Mouse (Mus musculus): ENCODE results near the gene Ano10. TPM values are rescaled to one million over a fixed set of nuclear protein-coding genes. Genes with fewer than 3 reads are reported as not detected.

Gene Ano10
- polyA plus RNA-seq, 1 experiment from 2014 or later, result 33.9 TPM

- WGBS, result 80% methylated on average over 5 of the region's 5 CpGs
- H3K4me1 ChIP-seq, result no peaks in the 10 kb centered on the region
- H3K27ac ChIP-seq (replicated peaks), result no peak overlapping the region
- no peaks in the 10 kb centered on the region for H3K27me3 ChIP-seq (ENCODE audit: low read depth, poor library complexity, severe bottlenecking)
- H3K4me3 ChIP-seq, result no peak overlapping the region
- DNase-seq (ENCODE audit: low spot score), result no peak
- no peaks in the 10 kb centered on the region for H3K9me3 ChIP-seq (replicated peaks)
- peaks cover 47% of the 10 kb centered on the region for H3K36me3 ChIP-seq
Observed at GRCm38 (mm10) chr9:122156389-122157078, 137.7 kb downstream of the Ano10 start.

- Histone ChIP-seq H3K9me3 (replicated peaks) (no peaks in the 10 kb centered on the region), H3K27ac (replicated peaks) (no peak overlapping the region), H3K36me3 (peaks cover 36% of the 10 kb centered on the region), H3K27me3 (ENCODE audit: low read depth, poor library complexity, severe bottlenecking) (no peaks in the 10 kb centered on the region), H3K4me3 (no peak overlapping the region), H3K4me1 (no peaks in the 10 kb centered on the region)
- 97% methylated on average over 1 of the region's 1 CpGs for WGBS
- no peak for DNase-seq (ENCODE audit: low spot score)
Observed at GRCm38 (mm10) chr9:122155193-122155592, 139.0 kb downstream of the Ano10 start.

- 87% methylated on average over 3 of the region's 3 CpGs for WGBS
Observed at GRCm38 (mm10) chr9:122153436-122153835, 140.8 kb downstream of the Ano10 start.

GRCm38 (mm10) chr9:122152501-122152900 lies 141.7 kb downstream of the Ano10 start:
- no peaks in the 10 kb centered on the region for H3K4me1 ChIP-seq
- H3K4me3 ChIP-seq, result no peak overlapping the region
- no peaks in the 10 kb centered on the region for H3K27me3 ChIP-seq (ENCODE audit: low read depth, poor library complexity, severe bottlenecking)
- 88% methylated on average over 1 of the region's 1 CpGs for WGBS
- H3K36me3 ChIP-seq, result peaks cover 23% of the 10 kb centered on the region
- no peak overlapping the region for H3K27ac ChIP-seq (replicated peaks)
- no peak for DNase-seq (ENCODE audit: low spot score)
- H3K9me3 ChIP-seq (replicated peaks), result no peaks in the 10 kb centered on the region

More at GRCm38 (mm10) chr9:122153436-122153835, 140.8 kb downstream of the Ano10 start:
- DNase-seq (ENCODE audit: low spot score), result no peak
- H3K4me1 ChIP-seq, result no peaks in the 10 kb centered on the region
- no peaks in the 10 kb centered on the region for H3K9me3 ChIP-seq (replicated peaks)
- H3K4me3 ChIP-seq, result no peak overlapping the region
- peaks cover 32% of the 10 kb centered on the region for H3K36me3 ChIP-seq
- H3K27ac ChIP-seq (replicated peaks), result no peak overlapping the region
- no peaks in the 10 kb centered on the region for H3K27me3 ChIP-seq (ENCODE audit: low read depth, poor library complexity, severe bottlenecking)

- Histone ChIP-seq H3K9me3 (replicated peaks) (no peaks in the 10 kb centered on the region), H3K4me3 (no peak overlapping the region), H3K4me1 (no peaks in the 10 kb centered on the region), H3K36me3 (peaks cover 19% of the 10 kb centered on the region), H3K27me3 (ENCODE audit: low read depth, poor library complexity, severe bottlenecking) (no peaks in the 10 kb centered on the region), H3K27ac (replicated peaks) (no peak overlapping the region)
- no peak for DNase-seq (ENCODE audit: low spot score)
- 93% methylated on average over 4 of the region's 4 CpGs for WGBS
Observed at GRCm38 (mm10) chr9:122152063-122152462, 142.2 kb downstream of the Ano10 start.

GRCm38 (mm10) chr9:122149997-122150826 lies 144.0 kb downstream of the Ano10 start:
- Histone ChIP-seq H3K9me3 (replicated peaks) (no peaks in the 10 kb centered on the region), H3K27ac (replicated peaks) (no peak overlapping the region), H3K4me1 (peaks cover 11% of the 10 kb centered on the region), H3K27me3 (ENCODE audit: low read depth, poor library complexity, severe bottlenecking) (no peaks in the 10 kb centered on the region), H3K4me3 (no peak overlapping the region), H3K36me3 (peaks cover 14% of the 10 kb centered on the region)
- WGBS, result 88% methylated on average over 9 of the region's 9 CpGs
- no peak for DNase-seq (ENCODE audit: low spot score)

- WGBS, result 90% methylated on average over 3 of the region's 3 CpGs
- peaks cover 8% of the 10 kb centered on the region for H3K9me3 ChIP-seq (replicated peaks)
Observed at GRCm38 (mm10) chr9:122148356-122148755, 145.9 kb downstream of the Ano10 start.

GRCm38 (mm10) chr9:122146124-122146870 lies 147.9 kb downstream of the Ano10 start:
- Histone ChIP-seq H3K4me3 (no peak overlapping the region), H3K27ac (replicated peaks) (no peak overlapping the region), H3K36me3 (peaks cover 32% of the 10 kb centered on the region), H3K4me1 (peaks cover 22% of the 10 kb centered on the region), H3K27me3 (ENCODE audit: low read depth, poor library complexity, severe bottlenecking) (no peaks in the 10 kb centered on the region), H3K9me3 (replicated peaks) (peaks cover 8% of the 10 kb centered on the region)
- 85% methylated on average over 4 of the region's 4 CpGs for WGBS
- DNase-seq (ENCODE audit: low spot score), result no peak

More at GRCm38 (mm10) chr9:122148356-122148755, 145.9 kb downstream of the Ano10 start:
- Histone ChIP-seq H3K4me1 (peaks cover 11% of the 10 kb centered on the region), H3K36me3 (peaks cover 27% of the 10 kb centered on the region), H3K4me3 (no peak overlapping the region), H3K27ac (replicated peaks) (no peak overlapping the region), H3K27me3 (ENCODE audit: low read depth, poor library complexity, severe bottlenecking) (no peaks in the 10 kb centered on the region)
- no peak for DNase-seq (ENCODE audit: low spot score)

- Histone ChIP-seq H3K36me3 (peaks cover 32% of the 10 kb centered on the region), H3K27me3 (ENCODE audit: low read depth, poor library complexity, severe bottlenecking) (no peaks in the 10 kb centered on the region), H3K9me3 (replicated peaks) (peaks cover 8% of the 10 kb centered on the region), H3K4me1 (peaks cover 22% of the 10 kb centered on the region), H3K4me3 (no peak overlapping the region), H3K27ac (replicated peaks) (no peak overlapping the region)
- no peak for DNase-seq (ENCODE audit: low spot score)
Observed at GRCm38 (mm10) chr9:122145677-122146076, 148.5 kb downstream of the Ano10 start.

GRCm38 (mm10) chr9:122144776-122145175 lies 149.4 kb downstream of the Ano10 start:
- Histone ChIP-seq H3K4me3 (no peak overlapping the region), H3K27ac (replicated peaks) (no peak overlapping the region), H3K9me3 (replicated peaks) (peaks cover 8% of the 10 kb centered on the region), H3K27me3 (ENCODE audit: low read depth, poor library complexity, severe bottlenecking) (no peaks in the 10 kb centered on the region), H3K36me3 (peaks cover 32% of the 10 kb centered on the region), H3K4me1 (peaks cover 22% of the 10 kb centered on the region)
- WGBS, result 95% methylated on average over 3 of the region's 3 CpGs
- no peak for DNase-seq (ENCODE audit: low spot score)

- H3K4me1 ChIP-seq, result peaks cover 25% of the 10 kb centered on the region
- H3K27me3 ChIP-seq (ENCODE audit: low read depth, poor library complexity, severe bottlenecking), result no peaks in the 10 kb centered on the region
- no peak overlapping the region for H3K4me3 ChIP-seq
- DNase-seq (ENCODE audit: low spot score), result no peak
- peaks cover 8% of the 10 kb centered on the region for H3K9me3 ChIP-seq (replicated peaks)
- no peak overlapping the region for H3K27ac ChIP-seq (replicated peaks)
- peaks cover 41% of the 10 kb centered on the region for H3K36me3 ChIP-seq
- 86% methylated on average over 1 of the region's 1 CpGs for WGBS
Observed at GRCm38 (mm10) chr9:122143219-122143618, 151.0 kb downstream of the Ano10 start.

GRCm38 (mm10) chr9:122139236-122139635 lies 155.0 kb downstream of the Ano10 start:
- 64% methylated on average over 2 of the region's 2 CpGs for WGBS

More at GRCm38 (mm10) chr9:122139236-122139635, 155.0 kb downstream of the Ano10 start:
- Histone ChIP-seq H3K27me3 (ENCODE audit: low read depth, poor library complexity, severe bottlenecking) (no peaks in the 10 kb centered on the region), H3K4me3 (no peak overlapping the region), H3K27ac (replicated peaks) (no peak overlapping the region), H3K9me3 (replicated peaks) (no peaks in the 10 kb centered on the region), H3K4me1 (peaks cover 20% of the 10 kb centered on the region), H3K36me3 (peaks cover 42% of the 10 kb centered on the region)
- no peak for DNase-seq (ENCODE audit: low spot score)

All from midbrain, embryonic 10.5 days (tissue).